Mouse (Mus musculus): ENCODE measurements around the gene Mxra7.

DNA sequence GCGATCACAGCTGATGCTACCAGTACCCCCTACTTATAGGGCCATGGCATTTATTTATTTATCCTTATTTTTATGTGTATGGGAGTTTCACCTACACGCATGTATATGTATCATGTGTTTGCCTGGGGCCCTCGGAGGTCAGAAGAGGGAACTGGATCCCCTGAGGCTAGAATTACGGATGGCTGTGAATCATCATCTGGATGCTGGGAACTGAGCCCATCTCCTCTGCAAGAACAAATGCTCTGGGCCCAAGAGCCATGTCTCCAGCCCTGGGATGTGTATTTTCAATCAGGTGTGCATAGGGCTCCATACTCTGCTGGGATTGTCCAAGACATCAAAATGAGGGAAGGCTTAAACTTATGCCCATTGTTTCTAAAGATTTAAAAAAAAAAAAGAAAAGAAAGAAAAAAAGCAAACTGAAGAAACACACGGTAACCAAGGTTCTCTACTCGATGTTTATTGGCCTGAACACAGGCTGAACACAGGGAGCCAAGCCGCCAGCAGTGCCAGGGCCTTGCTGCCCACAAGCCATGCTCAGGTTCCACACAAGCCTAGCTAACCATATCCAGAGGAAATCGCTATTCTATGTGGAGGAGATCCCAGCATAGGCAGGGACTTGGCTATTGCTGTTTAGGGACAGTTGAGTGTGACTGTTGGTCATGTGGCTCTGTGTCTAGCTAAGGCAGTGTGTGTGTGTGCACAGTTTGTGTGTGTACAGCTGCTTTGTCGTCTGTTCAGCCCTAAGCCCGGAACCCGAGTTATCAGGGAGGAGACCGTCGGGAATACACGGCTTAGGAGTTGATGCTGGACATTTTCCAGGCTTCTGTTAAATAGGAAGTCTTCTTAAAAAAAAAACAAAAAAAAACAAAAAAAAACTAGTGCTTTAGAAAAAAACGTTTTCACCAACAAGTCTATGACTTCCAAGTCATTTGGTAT lies 21.4 kb downstream of the Mxra7 start:
- TF ChIP-seq CTCF (conservative IDR thresholded peaks at IDR 0.05; ENCODE audit: low read length) (no peak), NANOG (IDR thresholded peaks at IDR 0.05; ENCODE audit: borderline replicate concordance, low read length) (no peak), POU5F1 (IDR thresholded peaks at IDR 0.05; ENCODE audit: borderline replicate concordance, low read length) (no peak)
